Mouse (Mus musculus): ENCODE measurements around the gene Fam192a. TPM values are rescaled to one million over a fixed set of nuclear protein-coding genes. Genes with fewer than 3 reads are reported as not detected.

Gene Fam192a
- polyA plus RNA-seq, 1 experiment = 24.2 TPM

DNA sequence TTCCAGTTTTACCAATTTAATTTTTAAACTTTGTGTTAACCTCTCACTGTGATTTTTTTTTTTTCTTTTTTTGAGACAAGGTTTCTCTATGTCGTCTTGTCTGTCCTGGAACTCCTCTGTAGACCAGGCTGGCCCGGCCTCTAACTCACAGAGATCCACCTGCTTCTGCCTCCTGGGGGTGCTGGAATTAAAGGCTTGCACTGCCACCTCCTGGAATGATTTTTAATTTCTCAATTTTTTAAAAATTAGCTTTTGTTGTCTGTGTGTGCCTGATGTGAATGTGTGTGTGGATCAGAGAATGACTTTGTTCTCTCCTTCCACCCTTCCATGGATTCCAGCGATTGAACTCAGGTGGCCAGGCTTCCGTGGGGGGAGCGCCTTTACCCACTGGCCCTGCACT lies 5.3 kb upstream of the Fam192a start:
- Histone ChIP-seq H3K36me3 (ENCODE audit: control insufficient read depth, insufficient read depth) (no peaks in the 10 kb centered on the region), H3K79me2 (ENCODE audit: control insufficient read depth, insufficient read depth) (peaks cover 54% of the 10 kb centered on the region), H3K27me3 (ENCODE audit: control insufficient read depth, insufficient read depth, insufficient read length) (no peaks in the 10 kb centered on the region), H3K4me2 (ENCODE audit: low read depth) (no peak overlapping the region), H3K4me3 (no peak overlapping the region), H3ac (ENCODE audit: control insufficient read depth, insufficient read length) (no peak overlapping the region)
- no peak for TF ChIP-seq CEBPB (IDR thresholded peaks at IDR 0.05; ENCODE audit: insufficient read depth, poor library complexity, severe bottlenecking)
- no peak for TF ChIP-seq USF1 (IDR thresholded peaks at IDR 0.05; ENCODE audit: low read depth)
- no peak for TF ChIP-seq MYOD1 (IDR thresholded peaks at IDR 0.05; ENCODE audit: control insufficient read depth in 1 of 3, insufficient read length in 2 of 3, low read depth in 2 of 3)
- no peak for TF ChIP-seq SRF (IDR thresholded peaks at IDR 0.05; ENCODE audit: control insufficient read depth, insufficient read length, low read depth)
- TF ChIP-seq TCF12 (IDR thresholded peaks at IDR 0.05; ENCODE audit: insufficient read depth, poor library complexity, severe bottlenecking) = no peak
- no peak for TF ChIP-seq REST (IDR thresholded peaks at IDR 0.05; ENCODE audit: insufficient read depth, insufficient read length)
- TF ChIP-seq POLR2AphosphoS2 (IDR thresholded peaks at IDR 0.05; ENCODE audit: insufficient read length, low read depth) = no peak
- TF ChIP-seq MYOG (IDR thresholded peaks at IDR 0.05; ENCODE audit: control insufficient read depth in 1 of 3, insufficient read depth in 1 of 3, insufficient read length in 2 of 3, low read depth in 2 of 3) = no peak
- TF ChIP-seq TCF3 (IDR thresholded peaks at IDR 0.05; ENCODE audit: insufficient read length, low read depth) = no peak
- no peak for TF ChIP-seq MAX (IDR thresholded peaks at IDR 0.05; ENCODE audit: low read depth)
- no peak for TF ChIP-seq POLR2A (IDR thresholded peaks at IDR 0.05; ENCODE audit: insufficient read length, low read depth)
- TF ChIP-seq E2F4 (IDR thresholded peaks at IDR 0.05; ENCODE audit: insufficient read depth) = no peak

DNA sequence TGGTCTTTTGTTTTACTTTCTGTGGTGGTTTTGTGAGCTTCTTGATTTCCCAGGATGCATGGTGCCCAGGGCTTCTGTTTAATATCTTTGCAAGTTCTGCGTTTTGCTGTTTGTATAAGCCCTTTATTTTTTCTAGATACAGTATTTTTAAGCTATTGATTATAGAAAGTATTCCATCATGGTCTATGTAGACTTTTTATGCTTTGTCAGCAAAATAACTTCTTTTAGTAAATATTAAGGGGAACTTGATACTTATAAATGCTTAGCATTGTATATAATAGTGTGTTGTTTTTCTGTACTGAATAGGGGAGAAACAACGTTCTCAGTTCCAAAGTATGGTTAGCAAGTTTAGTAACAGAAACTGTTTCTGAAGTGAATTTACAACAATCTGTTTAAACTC lies 2.2 kb upstream of the Fam192a start:
- H3K36me3 ChIP-seq (ENCODE audit: control insufficient read depth, insufficient read depth) = no peaks in the 10 kb centered on the region
- no peak overlapping the region for H3ac ChIP-seq (ENCODE audit: control insufficient read depth, insufficient read length)
- H3K4me2 ChIP-seq (ENCODE audit: low read depth) = no peak overlapping the region
- H3K27me3 ChIP-seq (ENCODE audit: control insufficient read depth, insufficient read depth, insufficient read length) = no peaks in the 10 kb centered on the region
- H3K79me2 ChIP-seq (ENCODE audit: control insufficient read depth, insufficient read depth) = peaks cover 71% of the 10 kb centered on the region
- no peak overlapping the region for H3K4me3 ChIP-seq
- TF ChIP-seq USF1 (IDR thresholded peaks at IDR 0.05; ENCODE audit: low read depth) (no peak), MAX (IDR thresholded peaks at IDR 0.05; ENCODE audit: low read depth) (no peak), TCF3 (IDR thresholded peaks at IDR 0.05; ENCODE audit: insufficient read length, low read depth) (no peak), SRF (IDR thresholded peaks at IDR 0.05; ENCODE audit: control insufficient read depth, insufficient read length, low read depth) (no peak), REST (IDR thresholded peaks at IDR 0.05; ENCODE audit: insufficient read depth, insufficient read length) (no peak), POLR2A (IDR thresholded peaks at IDR 0.05; ENCODE audit: insufficient read length, low read depth) (no peak)

DNA sequence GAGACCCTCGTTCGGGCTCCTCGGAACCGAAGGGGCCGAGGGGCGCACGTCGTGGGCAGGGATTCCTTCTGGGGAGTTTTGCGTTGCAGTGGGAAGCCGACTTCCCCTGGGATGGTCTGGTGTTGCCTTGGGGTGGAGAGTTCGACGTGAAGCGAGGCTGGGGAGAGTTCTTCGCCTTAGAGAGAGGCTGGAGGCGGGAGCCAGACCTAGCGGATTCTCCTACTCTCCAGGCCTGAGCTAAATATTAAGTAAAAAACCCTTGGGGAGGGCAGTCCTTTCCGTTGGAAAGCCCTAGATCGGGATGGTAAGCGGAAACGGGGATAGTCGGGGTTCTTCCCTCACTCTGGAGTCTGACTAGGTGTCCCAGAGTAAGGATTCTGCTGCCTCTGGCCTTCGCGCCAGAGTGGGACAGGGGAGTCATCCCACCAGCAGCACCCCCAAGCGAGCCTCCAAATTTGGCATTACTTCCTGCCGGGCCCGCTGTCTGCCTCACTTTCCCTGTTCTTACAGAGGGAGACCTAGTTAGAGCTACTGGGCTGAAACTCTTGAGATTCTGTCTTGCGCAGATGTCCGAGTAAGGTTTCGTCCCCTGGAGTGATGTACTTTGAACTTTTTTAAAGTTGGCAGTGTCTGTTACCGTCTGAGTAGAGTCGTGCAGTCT lies 804 bp upstream of the Fam192a start:
- Histone ChIP-seq H3K4me2 (ENCODE audit: low read depth) (peak overlapping the region; percentile 82), H3K36me3 (ENCODE audit: control insufficient read depth, insufficient read depth) (no peaks in the 10 kb centered on the region), H3K79me2 (ENCODE audit: control insufficient read depth, insufficient read depth) (peaks cover 76% of the 10 kb centered on the region), H3K4me3 (peak overlapping the region; percentile 98), H3ac (ENCODE audit: control insufficient read depth, insufficient read length) (peak overlapping the region; percentile 36), H3K27me3 (ENCODE audit: control insufficient read depth, insufficient read depth, insufficient read length) (no peaks in the 10 kb centered on the region)
- no peak for TF ChIP-seq CEBPB (IDR thresholded peaks at IDR 0.05; ENCODE audit: insufficient read depth, poor library complexity, severe bottlenecking)
- peak; percentile 94 for TF ChIP-seq SRF (IDR thresholded peaks at IDR 0.05; ENCODE audit: control insufficient read depth, insufficient read length, low read depth)

DNA sequence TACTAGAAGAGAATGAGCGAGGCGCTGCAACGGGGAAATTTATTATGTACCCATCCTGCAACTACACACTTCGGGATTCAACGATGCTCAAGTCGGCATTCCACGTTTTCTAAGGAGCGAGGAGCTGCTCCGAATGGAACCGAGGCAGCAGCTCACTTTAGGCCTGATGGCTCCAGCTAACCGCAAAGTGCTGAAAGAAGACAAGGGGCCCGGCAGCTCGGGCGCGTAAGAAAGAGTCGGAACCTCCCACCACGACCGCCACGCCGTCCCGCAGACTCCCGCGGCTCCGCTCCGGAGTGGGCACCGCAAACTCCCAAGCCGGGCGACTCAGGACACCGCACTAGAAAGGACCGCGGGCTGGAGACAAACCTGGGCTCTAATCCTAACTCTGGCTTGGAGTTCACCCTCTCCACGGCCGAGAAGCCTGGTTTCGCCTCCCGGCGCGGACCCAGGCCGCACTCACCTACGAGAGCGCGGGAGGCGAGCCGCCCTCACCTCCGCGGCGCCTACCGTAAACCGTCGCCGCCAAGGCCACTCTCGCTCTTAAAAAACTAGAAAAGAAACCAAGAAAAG lies 677 bp downstream of the Fam192a start:
- Histone ChIP-seq H3K79me2 (ENCODE audit: control insufficient read depth, insufficient read depth) (peaks cover 72% of the 10 kb centered on the region), H3K36me3 (ENCODE audit: control insufficient read depth, insufficient read depth) (no peaks in the 10 kb centered on the region), H3K27me3 (ENCODE audit: control insufficient read depth, insufficient read depth, insufficient read length) (no peaks in the 10 kb centered on the region), H3ac (ENCODE audit: control insufficient read depth, insufficient read length) (peak overlapping the region; percentile 36), H3K4me3 (peak overlapping the region; percentile 98), H3K4me2 (ENCODE audit: low read depth) (peak overlapping the region; percentile 91)
- no peak for TF ChIP-seq E2F4 (IDR thresholded peaks at IDR 0.05; ENCODE audit: insufficient read depth)
- TF ChIP-seq SRF (IDR thresholded peaks at IDR 0.05; ENCODE audit: control insufficient read depth, insufficient read length, low read depth) = no peak
- no peak for TF ChIP-seq POLR2AphosphoS2 (IDR thresholded peaks at IDR 0.05; ENCODE audit: insufficient read length, low read depth)
- no peak for TF ChIP-seq POLR2A (IDR thresholded peaks at IDR 0.05; ENCODE audit: insufficient read length, low read depth)
- no peak for TF ChIP-seq TCF12 (IDR thresholded peaks at IDR 0.05; ENCODE audit: insufficient read depth, poor library complexity, severe bottlenecking)
- TF ChIP-seq MAX (IDR thresholded peaks at IDR 0.05; ENCODE audit: low read depth) = no peak
- TF ChIP-seq REST (IDR thresholded peaks at IDR 0.05; ENCODE audit: insufficient read depth, insufficient read length) = no peak
- no peak for TF ChIP-seq MYOD1 (IDR thresholded peaks at IDR 0.05; ENCODE audit: control insufficient read depth in 1 of 3, insufficient read length in 2 of 3, low read depth in 2 of 3)
- TF ChIP-seq MYOG (IDR thresholded peaks at IDR 0.05; ENCODE audit: control insufficient read depth in 1 of 3, insufficient read depth in 1 of 3, insufficient read length in 2 of 3, low read depth in 2 of 3) = no peak
- TF ChIP-seq TCF3 (IDR thresholded peaks at IDR 0.05; ENCODE audit: insufficient read length, low read depth) = no peak
- no peak for TF ChIP-seq CEBPB (IDR thresholded peaks at IDR 0.05; ENCODE audit: insufficient read depth, poor library complexity, severe bottlenecking)
- no peak for TF ChIP-seq USF1 (IDR thresholded peaks at IDR 0.05; ENCODE audit: low read depth)

DNA sequence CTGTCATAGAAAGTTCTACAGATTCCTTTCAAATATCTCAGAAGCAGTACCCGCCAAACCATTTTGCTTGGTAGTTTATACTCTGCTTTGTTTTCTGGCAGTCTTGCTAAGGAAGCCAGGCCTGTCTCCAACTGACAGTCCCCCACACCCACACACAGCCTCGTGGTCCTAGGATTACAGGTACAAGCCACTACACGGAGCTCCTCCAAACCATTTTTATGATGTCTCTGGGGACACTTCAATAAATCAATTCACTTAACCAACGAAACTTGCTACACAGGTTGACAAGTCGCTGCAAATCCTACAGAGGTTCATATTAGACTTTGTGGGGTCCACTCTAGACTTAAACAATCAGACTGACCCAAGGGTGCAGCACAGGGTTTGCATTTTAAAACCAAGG lies 1.3 kb downstream of the Fam192a start:
- peaks cover 67% of the 10 kb centered on the region for H3K79me2 ChIP-seq (ENCODE audit: control insufficient read depth, insufficient read depth)
- H3K4me2 ChIP-seq (ENCODE audit: low read depth) = peak overlapping the region; percentile 91
- no peak for TF ChIP-seq TCF12 (IDR thresholded peaks at IDR 0.05; ENCODE audit: insufficient read depth, poor library complexity, severe bottlenecking)
- TF ChIP-seq REST (IDR thresholded peaks at IDR 0.05; ENCODE audit: insufficient read depth, insufficient read length) = no peak
- no peak for TF ChIP-seq USF1 (IDR thresholded peaks at IDR 0.05; ENCODE audit: low read depth)
- peak overlapping the region; percentile 36 for H3ac ChIP-seq (ENCODE audit: control insufficient read depth, insufficient read length)
- no peaks in the 10 kb centered on the region for H3K27me3 ChIP-seq (ENCODE audit: control insufficient read depth, insufficient read depth, insufficient read length)
- no peaks in the 10 kb centered on the region for H3K36me3 ChIP-seq (ENCODE audit: control insufficient read depth, insufficient read depth)
- peak overlapping the region; percentile 98 for H3K4me3 ChIP-seq
